Mouse (Mus musculus): Measurements from ENCODE around the gene Ptprcap.
A peak's percentile ranks its signal among the peaks of the same experiment; 100 is the strongest.

The Ptprcap gene

GRCm38 (mm10) chr19:4166678-4167476, 13.5 kb downstream of the Ptprcap start:
- DNase-seq (ENCODE audit: low spot score), result no peak

DNA sequence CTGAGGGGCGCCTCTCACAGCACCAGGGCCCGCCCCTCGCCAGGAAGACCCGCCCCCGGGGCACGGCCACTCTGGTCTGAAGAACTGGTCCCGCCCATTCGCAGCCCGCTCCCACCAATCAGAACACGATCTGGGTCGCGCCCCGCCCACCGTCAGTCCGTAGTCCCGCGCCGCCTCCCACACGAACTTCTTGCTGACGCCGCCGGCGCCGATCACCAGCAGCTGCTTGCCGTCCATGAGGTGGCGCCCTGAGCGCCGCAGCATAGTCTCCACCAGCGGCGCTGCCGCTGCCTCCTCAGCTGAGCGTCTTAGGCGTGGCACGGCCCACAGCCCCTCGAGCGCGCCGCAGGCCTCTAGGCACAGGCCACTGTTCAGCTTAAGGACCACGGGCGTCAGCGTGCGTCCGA, 16.0 kb downstream of the Ptprcap start:
- peak; percentile 99 for DNase-seq (ENCODE audit: low spot score)

DNA sequence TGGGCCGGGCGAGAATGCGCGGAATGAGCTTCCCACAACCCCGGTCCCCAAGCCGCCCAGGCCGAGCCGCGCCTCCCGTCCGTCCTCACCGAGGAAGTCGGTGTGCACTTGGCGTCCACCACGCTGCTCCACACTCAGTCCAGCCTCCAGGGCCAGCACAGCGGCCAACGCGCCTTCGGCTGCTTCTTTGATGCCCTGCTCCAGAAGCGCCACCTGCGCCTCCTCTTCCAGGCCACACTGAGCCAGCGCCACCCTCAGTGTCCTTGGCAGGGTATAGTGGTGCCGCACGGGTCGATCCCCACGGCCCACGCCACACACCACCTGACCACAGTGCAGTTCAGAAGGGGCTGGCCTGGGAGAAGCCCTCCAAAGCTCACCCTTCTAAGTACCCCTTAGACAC, 16.4 kb downstream of the Ptprcap start:
- no peak for DNase-seq (ENCODE audit: low spot score)

DNA sequence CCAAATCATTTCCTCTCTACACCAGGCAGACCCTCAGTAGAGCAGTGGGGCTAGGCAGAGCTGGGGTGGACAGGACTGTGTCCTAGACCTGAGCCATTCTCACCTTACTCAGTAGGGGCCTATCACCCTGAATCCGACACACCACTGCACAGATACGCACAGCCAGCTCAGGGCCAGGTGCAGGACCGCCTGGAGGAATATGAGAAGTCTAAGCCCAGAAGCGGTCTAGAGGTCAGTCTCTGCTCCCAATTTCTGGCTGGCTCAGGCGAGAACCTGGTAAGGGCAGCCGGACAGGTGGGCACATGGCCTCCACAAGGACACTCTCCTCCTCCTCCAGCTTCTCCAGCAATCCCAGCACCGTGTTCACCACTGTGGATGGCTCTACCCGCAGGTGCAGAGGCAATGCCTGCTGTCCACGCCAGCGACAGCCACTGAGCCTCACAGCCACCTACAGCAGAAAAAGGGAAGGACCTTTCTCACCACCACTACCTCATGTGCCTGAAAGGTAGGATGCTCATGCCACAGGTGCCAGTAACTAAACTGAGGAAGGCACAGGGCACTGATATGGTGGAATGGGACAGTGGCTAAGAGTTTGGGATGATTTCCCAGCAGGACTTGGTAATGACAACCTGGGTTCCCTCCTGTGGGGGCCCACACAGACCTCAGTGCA, 17.5 kb downstream of the Ptprcap start:
- DNase-seq (ENCODE audit: low spot score), result no peak

DNA sequence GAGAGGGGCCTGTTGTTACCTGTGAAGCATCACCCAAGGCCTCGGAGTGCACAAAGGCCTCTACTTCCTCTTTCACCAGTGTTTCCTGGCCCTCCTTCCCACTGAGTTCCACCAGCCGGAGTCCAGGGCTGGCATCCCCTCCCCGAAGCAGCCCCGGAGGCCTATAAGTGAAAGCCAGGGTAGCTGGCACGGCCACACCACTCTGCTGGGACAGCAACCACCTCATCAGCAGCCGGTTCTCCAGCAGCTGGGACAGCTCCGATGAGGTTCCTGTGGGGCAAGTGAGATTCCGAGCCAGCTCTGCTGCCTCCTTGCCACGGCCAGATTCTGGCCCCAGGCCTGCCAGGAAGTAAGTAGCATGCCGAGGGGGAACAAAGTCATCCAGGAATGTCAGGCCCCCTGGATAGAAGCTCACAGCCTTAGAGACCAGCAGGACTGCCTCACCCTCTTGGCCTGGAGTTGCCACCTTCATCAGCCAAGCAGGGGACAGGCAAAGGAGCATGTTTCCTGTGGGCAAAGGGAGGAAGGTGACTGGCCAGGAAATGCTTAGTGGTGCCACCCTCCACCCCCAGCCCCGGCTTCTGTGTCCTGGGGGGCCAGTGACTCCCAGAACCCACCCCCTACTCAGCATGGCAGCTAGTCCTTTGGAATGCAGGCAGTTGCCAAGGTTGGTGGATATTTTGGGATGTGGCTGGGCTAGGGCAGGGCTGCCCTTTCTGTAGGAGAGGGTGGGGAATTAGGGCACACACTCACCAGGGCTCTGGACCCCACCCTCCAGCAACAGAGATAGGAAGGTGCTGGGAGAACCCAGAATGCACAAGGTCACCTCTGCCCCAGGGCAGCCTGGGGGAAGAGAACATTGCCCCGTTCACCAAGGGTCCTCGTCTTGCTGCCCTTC, 18.2 kb downstream of the Ptprcap start:
- DNase-seq (ENCODE audit: low spot score), result no peak

- DNase-seq (ENCODE audit: low spot score), result no peak
Observed at GRCm38 (mm10) chr19:4172925-4173324, 19.5 kb downstream of the Ptprcap start.

GRCm38 (mm10) chr19:4175368-4175947, 22.1 kb downstream of the Ptprcap start, which contains the start of gene Carns1:
Carns1 (minus strand) TSS chr19:4175479.
- no peak for DNase-seq (ENCODE audit: low spot score)

DNA sequence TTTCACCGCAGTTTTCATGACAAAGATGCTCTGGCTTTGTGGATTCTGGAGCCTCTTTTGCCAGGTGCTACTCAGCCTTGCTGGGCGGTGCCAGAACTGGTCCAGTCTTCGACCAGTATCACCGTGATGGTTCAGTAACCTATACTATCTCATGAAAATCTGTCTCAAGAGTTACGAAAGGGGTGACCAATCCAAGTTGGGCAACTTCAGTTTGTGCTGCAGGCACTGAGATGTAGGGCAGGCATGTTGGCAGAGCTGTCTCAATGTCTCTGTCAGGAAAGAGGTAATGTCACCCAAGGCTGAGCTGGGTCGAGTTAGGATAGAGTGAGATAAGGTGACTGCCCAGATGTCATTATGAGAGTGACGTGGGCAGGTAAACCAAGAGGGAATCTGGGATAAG, 27.0 kb downstream of the Ptprcap start:
- DNase-seq (ENCODE audit: low spot score), result no peak

GRCm38 (mm10) chr19:4181892-4182291, 28.5 kb downstream of the Ptprcap start:
- DNase-seq (ENCODE audit: low spot score), result no peak

- DNase-seq (ENCODE audit: low spot score), result no peak
Observed at GRCm38 (mm10) chr19:4183689-4184088, 30.3 kb downstream of the Ptprcap start.

DNA sequence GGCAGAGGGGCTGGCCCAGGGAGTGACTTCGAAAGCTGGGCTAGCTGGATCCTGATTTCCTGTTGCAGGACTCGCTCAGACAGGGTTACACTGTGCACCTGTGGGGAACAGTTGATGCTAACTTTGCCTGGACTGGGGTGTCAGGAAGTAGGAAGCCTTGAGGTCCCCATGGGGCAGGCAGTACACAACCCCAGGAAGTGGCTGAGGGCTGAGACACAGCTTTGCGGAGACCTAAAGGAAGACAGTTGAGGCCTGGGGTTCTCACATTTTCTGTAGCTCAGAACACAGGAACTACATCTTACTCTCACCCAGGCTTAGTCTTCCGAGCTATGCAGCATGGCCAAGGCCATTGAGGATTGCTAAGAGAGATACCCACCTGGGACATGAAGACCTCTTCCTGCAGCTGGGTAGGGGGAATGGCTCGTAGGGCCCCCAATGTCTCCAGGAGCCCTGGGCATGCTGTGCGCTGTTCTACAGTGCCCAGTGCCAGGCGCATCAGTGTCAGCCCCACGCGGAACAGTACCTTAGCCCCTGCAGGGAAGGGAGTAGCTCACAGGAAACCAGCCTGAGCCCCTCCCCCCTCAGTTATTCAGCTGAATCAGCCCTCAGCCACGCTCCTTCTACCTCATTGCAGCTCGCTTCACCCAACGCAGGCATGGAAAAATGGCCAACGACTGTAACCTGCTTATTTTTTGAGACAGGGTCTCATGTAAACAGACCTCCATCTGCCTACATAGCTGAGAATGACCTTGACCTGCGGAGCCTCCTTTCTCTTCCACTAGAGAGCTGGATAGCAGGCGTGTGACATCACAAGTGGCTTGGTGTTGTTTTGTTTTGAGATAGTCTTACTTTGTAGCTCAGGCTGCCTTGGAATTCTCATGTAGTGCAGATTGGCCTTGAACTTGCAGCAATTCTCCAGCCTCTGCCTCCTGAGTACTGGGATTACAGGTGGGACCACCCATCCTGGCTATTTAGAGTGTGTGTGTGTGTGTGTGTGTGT, 31.9 kb downstream of the Ptprcap start:
- no peak for DNase-seq (ENCODE audit: low spot score)

DNA sequence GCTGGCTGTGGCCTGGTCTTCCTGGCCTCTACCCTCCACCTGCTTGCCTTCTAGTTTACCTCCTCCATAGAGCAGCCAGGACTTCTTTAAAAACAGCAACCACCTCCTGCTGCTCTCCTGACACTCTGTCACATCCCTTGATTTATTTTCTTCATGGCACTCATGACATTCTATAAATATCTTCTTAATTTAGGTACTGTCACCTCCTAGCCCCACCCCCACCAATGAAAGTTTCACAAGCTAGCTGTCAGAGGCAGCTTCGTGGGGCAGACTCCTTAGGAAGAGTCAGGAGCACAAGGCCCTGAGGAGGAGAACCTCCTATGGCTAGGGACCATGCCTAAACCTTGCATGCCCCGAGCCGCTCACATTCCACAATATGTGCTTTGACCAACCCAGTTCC, 33.9 kb downstream of the Ptprcap start:
- DNase-seq (ENCODE audit: low spot score), result no peak

DNA sequence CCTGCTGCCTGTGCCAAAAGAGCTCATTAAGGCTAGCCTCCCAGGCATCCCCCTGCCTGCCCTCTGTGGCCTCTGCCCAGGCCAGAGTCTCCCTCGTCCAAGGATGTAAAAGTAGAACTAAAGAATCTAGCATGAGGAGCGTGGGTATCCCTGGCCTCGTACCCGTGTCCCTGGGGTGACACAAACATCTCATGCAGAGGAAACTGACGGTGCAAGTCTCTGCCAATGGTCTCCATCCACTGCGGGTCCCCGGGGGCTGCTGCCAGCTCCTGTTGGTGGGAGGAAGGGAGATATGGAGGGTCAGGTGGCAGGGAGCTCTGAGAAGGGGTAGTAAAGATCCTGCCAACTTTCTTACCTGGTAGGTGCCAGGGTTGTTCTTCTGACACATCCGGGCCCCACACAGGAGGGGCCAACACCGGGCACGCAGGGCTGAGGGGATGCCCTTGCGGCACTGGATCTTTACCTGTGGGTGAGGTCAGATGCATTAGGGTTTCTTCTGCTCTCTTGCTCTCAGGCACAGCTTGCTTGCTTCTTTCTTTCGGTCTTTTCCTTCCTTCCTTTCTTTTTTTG, 35.7 kb downstream of the Ptprcap start:
- no peak for DNase-seq (ENCODE audit: low spot score)

- DNase-seq (ENCODE audit: low spot score), result no peak
Observed at GRCm38 (mm10) chr19:4190831-4191334, 37.5 kb downstream of the Ptprcap start, which contains the start of gene Tbc1d10c. Tbc1d10c (minus strand) TSS chr19:4191284.

DNA sequence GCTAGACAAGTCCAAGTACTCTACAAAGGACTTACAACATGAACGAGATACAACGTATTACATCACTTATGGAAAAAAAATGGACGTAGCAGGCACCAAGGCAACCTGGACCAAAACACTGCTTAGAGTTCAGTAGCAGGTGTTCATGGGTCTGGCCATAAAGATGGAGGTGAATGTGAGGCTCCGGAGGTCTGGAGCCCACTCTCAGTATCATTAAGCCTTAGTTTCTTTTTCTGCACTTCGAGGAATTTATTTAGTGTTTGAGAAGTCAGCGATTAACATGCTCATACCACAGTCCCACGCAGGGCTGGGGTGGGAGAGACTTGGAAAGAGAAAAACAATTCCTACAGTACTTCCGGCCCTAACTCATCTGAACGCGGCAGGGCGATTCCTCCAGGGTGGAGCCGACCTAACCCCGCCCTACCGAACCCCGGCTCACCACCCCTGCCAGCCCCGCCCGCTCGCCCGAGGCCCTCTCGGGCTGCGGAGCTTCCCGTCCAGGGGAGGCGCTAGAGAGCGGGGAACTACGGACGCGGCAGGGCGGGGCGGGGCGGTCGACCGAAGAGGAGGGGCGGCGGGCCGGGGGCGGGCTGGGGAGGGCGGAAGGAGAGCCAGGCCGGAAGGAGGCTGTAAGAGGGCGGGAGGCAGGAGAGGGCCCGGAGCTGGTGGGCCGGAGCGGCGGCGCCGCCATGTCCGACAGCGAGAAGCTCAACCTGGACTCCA, 38.3 kb downstream of the Ptprcap start, which contains the start of gene Ppp1ca:
TSS of gene Ppp1ca (plus strand) at position 538 of the 723 bp plus-strand sequence.
- DNase-seq (ENCODE audit: low spot score), result peak; percentile 97

- DNase-seq (ENCODE audit: low spot score), result no peak
Observed at GRCm38 (mm10) chr19:4192251-4192985, 39.0 kb downstream of the Ptprcap start.

- no peak for DNase-seq (ENCODE audit: low spot score)
Observed at GRCm38 (mm10) chr19:4193129-4193528, 39.7 kb downstream of the Ptprcap start.

- no peak for DNase-seq (ENCODE audit: low spot score)
Observed at GRCm38 (mm10) chr19:4194021-4194724, 40.8 kb downstream of the Ptprcap start.
